Mouse (Mus musculus) hindbrain, embryonic 14.5 days (tissue): ENCODE measurements around the gene Fgfr2. TPM values are rescaled to one million over a fixed set of nuclear protein-coding genes. Genes with fewer than 3 reads are reported as not detected.

ENCODE experiments used
- ATAC-seq: fragments of 200-750 bp; cut with Nextera tagmentation; 2 replicates; pipeline ENCODE4 v1.8.0; 2017; ENCODE audit warnings: moderate number of reproducible peaks, mild to moderate bottlenecking, moderate TSS enrichment, moderate library complexity; ENCODE audit not compliant: low FRiP score
- DNase-seq: peaks from one replicate; pipeline ENCODE4 v3.0.0-alpha.2; 2015; ENCODE audit warnings: low spot score
- H3K27ac ChIP-seq: fragments of 300-500 bp; sonication (generic); 2 replicates; pipeline ENCODE4 v1.5.1; 2014; ENCODE audit warnings: mild to moderate bottlenecking, moderate library complexity
- H3K27me3 ChIP-seq: fragments of 300-500 bp; sonication (generic); 2 replicates; pipeline ENCODE4 v1.6.1; 2014; ENCODE audit warnings: mild to moderate bottlenecking, low read length, mixed read lengths; ENCODE audit not compliant: control insufficient read depth, insufficient read depth
- H3K36me3 ChIP-seq: fragments of 300-500 bp; sonication (generic); replicated peaks from 2 replicates; pipeline ENCODE4 v1.6.1; 2014; ENCODE audit not compliant: control insufficient read depth, insufficient read depth
- H3K4me1 ChIP-seq: fragments of 300-500 bp; sonication (generic); replicated peaks from 2 replicates; pipeline ENCODE4 v1.6.1; 2014; ENCODE audit warnings: antibody characterized with exemption, low read length, mixed read lengths; ENCODE audit not compliant: control insufficient read depth, insufficient read depth
- H3K4me2 ChIP-seq: fragments of 300-500 bp; sonication (generic); replicated peaks from 2 replicates; pipeline ENCODE4 v1.6.1; 2014; ENCODE audit warnings: mild to moderate bottlenecking, moderate library complexity
- H3K4me3 ChIP-seq: fragments of 300-500 bp; sonication (generic); replicated peaks from 2 replicates; pipeline ENCODE4 v1.5.1; 2014; ENCODE audit warnings: mild to moderate bottlenecking, low read length
- H3K9ac ChIP-seq: fragments of 300-500 bp; sonication (generic); 2 replicates; pipeline ENCODE4 v1.6.1; 2014
- H3K9me3 ChIP-seq: fragments of 300-500 bp; sonication (generic); 2 replicates; pipeline ENCODE4 v1.6.1; 2016; ENCODE audit warnings: low read length; ENCODE audit not compliant: control insufficient read depth
- WGBS: fragments of 180-500 bp; shearing (Covaris S2); extraction: QIAGEN DNeasy Blood & Tissue Kit; methylation state at CpG from one replicate; pipeline ENCODE4 v1.1.7; 2014; 5-methylcytosine and 5-hydroxymethylcytosine counted together
- polyA plus RNA-seq: library from polyadenylated mRNA; unstranded; fragments of >200 nt; fragmentation: Nextera tagmentation; extraction: Ambion mirVana; gene quantifications from 2 replicates; pipeline ENCODE4 v1.2.1, GENCODE M21; 2014

Fgfr2 gene
- polyA plus RNA-seq, 1 experiment from 2014 or later, result 43.5 TPM

- DNase-seq, result peak; percentile 70
- Histone ChIP-seq H3K27me3 (no peaks in the 10 kb centered on the region), H3K4me2 (peak within 1 kb of the TSS; percentile 93), H3K36me3 (no peaks in the 10 kb centered on the region), H3K9ac (peak within 1 kb of the TSS; percentile 83), H3K4me1 (peaks cover 38% of the 10 kb centered on the region), H3K27ac (peak within 1 kb of the TSS; percentile 89), H3K9me3 (no peaks in the 10 kb centered on the region), H3K4me3 (peak within 1 kb of the TSS; percentile 73)
- under 1% methylated on average over 84 of the region's 85 CpGs for WGBS
- ATAC-seq, result peak; percentile 65
Measured at GRCm38 (mm10) chr7:132813416-132814088, 309.6 kb downstream of the Fgfr2 start, which contains the start of gene Fam53b. TSS of gene Fam53b (minus strand) at chr7:132813886.

DNA sequence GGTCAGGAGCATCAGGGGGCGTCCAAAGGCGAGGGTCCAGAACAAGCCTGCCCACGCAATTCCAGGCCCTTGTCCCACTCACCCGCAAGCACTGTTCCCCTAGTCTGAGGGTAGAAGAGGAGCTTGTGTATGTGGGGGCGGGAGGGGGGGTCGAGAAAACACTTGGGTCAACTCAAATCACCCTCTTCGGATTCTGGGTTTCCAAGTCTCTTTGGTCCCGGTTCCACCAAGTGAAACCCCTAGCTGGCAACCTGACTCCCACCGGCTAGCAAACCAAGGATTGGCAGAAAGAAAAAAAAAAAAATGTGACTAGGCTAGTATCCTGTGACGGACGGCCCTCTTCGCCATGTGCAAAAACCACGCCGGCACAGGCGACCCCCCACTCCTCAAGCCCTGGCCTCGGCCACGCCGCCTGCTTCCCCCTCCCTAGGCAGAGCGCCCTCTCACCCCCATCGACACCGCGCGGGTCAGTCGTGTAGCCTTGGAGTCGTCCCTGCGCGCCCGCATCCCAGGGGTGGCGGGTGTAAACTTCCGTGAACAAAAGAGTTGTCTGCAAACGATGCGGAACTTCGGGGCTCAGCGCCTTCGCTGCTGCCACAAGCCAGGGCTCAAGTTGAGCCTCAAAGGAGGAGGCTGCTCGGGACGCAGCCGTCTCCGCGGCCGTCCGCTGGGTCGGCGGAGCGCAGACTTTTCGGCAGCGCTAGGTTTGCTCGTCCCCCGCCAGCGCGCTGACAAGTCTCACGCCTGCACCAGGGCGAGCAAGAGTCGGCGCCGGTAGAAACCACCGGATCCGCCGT lies 310.3 kb downstream of the Fgfr2 start:
- H3K36me3 ChIP-seq, result no peaks in the 10 kb centered on the region
- peak overlapping the region; percentile 73 for H3K4me3 ChIP-seq
- peak overlapping the region; percentile 93 for H3K4me2 ChIP-seq
- peak overlapping the region; percentile 83 for H3K9ac ChIP-seq
- no peaks in the 10 kb centered on the region for H3K27me3 ChIP-seq
- H3K4me1 ChIP-seq, result peaks cover 43% of the 10 kb centered on the region
- no peaks in the 10 kb centered on the region for H3K9me3 ChIP-seq
- peak; percentile 33; the same call in 1 of the 2 replicates for ATAC-seq
- peak; percentile 52 for DNase-seq
- peak overlapping the region; percentile 89 for H3K27ac ChIP-seq
- under 1% methylated on average over 59 of the region's 59 CpGs for WGBS

- H3K4me2 ChIP-seq, result peak overlapping the region; percentile 93
- no peaks in the 10 kb centered on the region for H3K36me3 ChIP-seq
- H3K9ac ChIP-seq, result peak overlapping the region; percentile 83
- H3K27me3 ChIP-seq, result no peaks in the 10 kb centered on the region
- ATAC-seq (no peak), DNase-seq (peak; percentile 50)
- peaks cover 51% of the 10 kb centered on the region for H3K4me1 ChIP-seq
- H3K27ac ChIP-seq, result peak overlapping the region; percentile 89
- H3K4me3 ChIP-seq, result peak overlapping the region; percentile 73
- no peaks in the 10 kb centered on the region for H3K9me3 ChIP-seq
- 13% methylated on average over 23 of the region's 23 CpGs for WGBS
Measured at GRCm38 (mm10) chr7:132811716-132812618, 311.2 kb downstream of the Fgfr2 start.

GRCm38 (mm10) chr7:132810879-132811278 lies 312.3 kb downstream of the Fgfr2 start:
- peaks cover 62% of the 10 kb centered on the region for H3K4me1 ChIP-seq
- no peaks in the 10 kb centered on the region for H3K36me3 ChIP-seq
- WGBS, result 59% methylated on average over 1 of the region's 1 CpGs
- H3K27ac ChIP-seq, result peak overlapping the region; percentile 43; the same call in 1 of the 2 replicates
- DNase-seq (peak; percentile 89), ATAC-seq (no peak)
- peak overlapping the region; percentile 93 for H3K4me2 ChIP-seq
- H3K4me3 ChIP-seq, result no peak overlapping the region
- H3K27me3 ChIP-seq, result no peaks in the 10 kb centered on the region
- no peaks in the 10 kb centered on the region for H3K9me3 ChIP-seq
- H3K9ac ChIP-seq, result no peak overlapping the region

DNA sequence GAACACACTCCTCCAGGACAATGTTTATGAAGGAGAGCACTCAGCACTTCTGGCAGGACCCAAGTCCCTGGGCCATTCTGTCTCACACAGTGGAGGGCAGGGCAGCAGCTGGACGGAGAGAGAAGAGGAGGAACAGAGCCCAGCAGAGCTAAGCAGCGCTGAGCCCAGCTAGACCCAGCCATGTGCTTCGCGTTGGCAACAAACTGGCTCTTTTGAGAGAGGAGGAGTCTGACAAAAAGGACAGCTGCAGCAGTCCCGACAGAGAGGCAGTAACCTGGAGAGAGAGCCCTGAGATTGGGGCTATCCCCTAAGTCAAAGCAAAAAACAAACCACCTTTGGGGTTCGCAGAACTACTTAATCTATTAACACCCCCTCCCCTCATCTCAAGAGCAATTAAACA lies 312.8 kb downstream of the Fgfr2 start:
- ATAC-seq (no peak), DNase-seq (no peak)
- Histone ChIP-seq H3K9ac (no peak overlapping the region), H3K27me3 (no peaks in the 10 kb centered on the region), H3K4me3 (no peak overlapping the region), H3K4me2 (peak overlapping the region; percentile 93), H3K4me1 (peaks cover 67% of the 10 kb centered on the region), H3K27ac (peak overlapping the region; percentile 43; the same call in 1 of the 2 replicates), H3K36me3 (no peaks in the 10 kb centered on the region), H3K9me3 (no peaks in the 10 kb centered on the region)
- WGBS, result 13% methylated on average over 6 of the region's 6 CpGs

- Histone ChIP-seq H3K4me1 (peaks cover 67% of the 10 kb centered on the region), H3K9ac (no peak overlapping the region), H3K27ac (peak overlapping the region; percentile 41), H3K4me3 (no peak overlapping the region), H3K36me3 (no peaks in the 10 kb centered on the region), H3K27me3 (no peaks in the 10 kb centered on the region), H3K4me2 (peak overlapping the region; percentile 31), H3K9me3 (no peaks in the 10 kb centered on the region)
- WGBS, result 17% methylated on average over 6 of the region's 6 CpGs
- DNase-seq (no peak), ATAC-seq (no peak)
Measured at GRCm38 (mm10) chr7:132809721-132810120, 313.4 kb downstream of the Fgfr2 start.

DNA sequence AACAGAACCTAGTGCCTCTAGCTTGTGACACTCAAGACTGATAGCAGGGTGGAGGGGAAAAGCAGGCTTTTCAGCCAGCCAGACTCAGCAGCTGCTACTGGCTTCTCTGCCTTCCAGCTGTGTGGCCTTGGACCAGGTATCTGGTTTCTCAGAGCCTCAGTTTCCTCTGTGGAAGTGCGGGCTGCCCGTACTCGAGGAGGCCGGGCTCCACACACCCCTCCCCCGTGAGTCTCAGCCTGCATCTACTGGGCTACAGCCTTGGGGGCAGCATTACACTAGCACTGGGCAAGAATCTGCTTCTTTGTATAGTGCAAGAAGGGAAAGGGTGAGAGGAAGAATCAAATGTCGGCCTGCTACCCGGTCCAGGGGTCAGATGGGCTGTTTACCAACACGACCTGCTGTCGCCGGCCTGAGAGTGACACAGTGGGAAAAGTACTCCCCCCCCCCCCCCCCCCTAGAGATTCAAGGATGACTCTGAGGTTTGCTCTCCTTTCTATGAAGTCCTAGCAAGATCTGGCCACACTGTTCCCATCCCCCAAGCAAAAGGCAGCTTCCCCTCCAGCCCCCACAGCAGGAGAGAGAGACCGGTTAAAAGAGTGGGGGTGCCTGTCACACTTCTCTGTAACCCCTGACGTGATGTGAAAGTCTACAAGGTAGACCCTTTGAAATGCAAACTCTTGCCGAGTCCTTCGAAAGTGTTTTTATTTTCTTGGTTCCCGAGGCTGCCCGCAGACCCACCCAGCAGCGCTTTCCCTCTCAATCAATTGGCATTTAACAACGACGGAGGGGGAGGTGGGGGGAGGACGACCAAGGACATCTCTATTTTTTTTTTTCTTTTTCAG lies 314.1 kb downstream of the Fgfr2 start:
- ATAC-seq (peak; percentile 41; the same call in 1 of the 2 replicates), DNase-seq (no peak)
- no peaks in the 10 kb centered on the region for H3K27me3 ChIP-seq
- H3K4me1 ChIP-seq, result peaks cover 67% of the 10 kb centered on the region
- H3K9ac ChIP-seq, result peak overlapping the region; percentile 21
- H3K27ac ChIP-seq, result peak overlapping the region; percentile 63
- H3K36me3 ChIP-seq, result no peaks in the 10 kb centered on the region
- H3K9me3 ChIP-seq, result no peaks in the 10 kb centered on the region
- H3K4me3 ChIP-seq, result no peak overlapping the region
- H3K4me2 ChIP-seq, result peak overlapping the region; percentile 31
- 1% methylated on average over 20 of the region's 20 CpGs for WGBS

DNA sequence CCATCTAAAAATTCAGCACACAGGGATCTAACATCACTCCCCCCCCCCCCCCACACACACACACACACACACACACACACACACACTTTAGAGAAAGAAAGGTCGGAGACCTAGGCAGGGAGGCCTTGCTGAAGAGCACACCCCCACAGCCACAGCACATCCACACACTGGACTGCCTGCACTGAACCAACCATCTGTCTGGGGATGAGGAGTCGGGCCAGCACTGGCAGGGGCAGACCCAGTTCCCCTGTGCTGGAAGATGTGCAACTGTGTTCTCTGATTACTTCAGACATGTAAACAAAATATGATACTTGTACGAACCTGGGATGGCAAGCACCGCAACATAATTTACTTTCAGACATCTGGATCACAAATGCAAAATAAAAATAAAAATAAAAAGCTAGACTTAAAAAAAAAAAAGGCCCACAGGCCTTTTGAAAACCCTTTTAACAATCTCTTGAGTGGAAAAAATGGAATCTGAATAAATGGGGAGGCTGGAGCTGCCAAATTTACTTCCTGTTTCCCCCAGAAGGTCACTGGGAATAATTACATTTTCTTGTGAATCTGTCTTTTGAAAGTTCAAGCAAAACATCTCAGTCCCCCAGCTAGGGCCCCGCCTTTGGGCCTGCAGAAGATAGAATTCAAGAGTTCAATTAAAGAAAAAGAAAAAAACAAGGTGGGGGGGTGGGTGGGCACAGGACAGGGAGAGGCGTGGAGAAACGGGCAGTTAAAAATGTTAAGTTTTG lies 314.9 kb downstream of the Fgfr2 start:
- peaks cover 67% of the 10 kb centered on the region for H3K4me1 ChIP-seq
- H3K4me2 ChIP-seq, result peak overlapping the region; percentile 31
- 44% methylated on average over 7 of the region's 7 CpGs for WGBS
- H3K4me3 ChIP-seq, result no peak overlapping the region
- H3K36me3 ChIP-seq, result no peaks in the 10 kb centered on the region
- DNase-seq, result no peak
- no peaks in the 10 kb centered on the region for H3K9me3 ChIP-seq
- ATAC-seq, result no peak
- peak overlapping the region; percentile 30; the same call in 1 of the 2 replicates for H3K9ac ChIP-seq
- H3K27me3 ChIP-seq, result no peaks in the 10 kb centered on the region
- peak overlapping the region; percentile 63 for H3K27ac ChIP-seq
